Mouse (Mus musculus) cerebellum, adult 11-12 months (tissue): Measurements from ENCODE around the gene Emx2.

ENCODE experiments used
- DNase-seq: peaks from one replicate; pipeline ENCODE4 v3.0.0; 2022

Gene Emx2

DNA sequence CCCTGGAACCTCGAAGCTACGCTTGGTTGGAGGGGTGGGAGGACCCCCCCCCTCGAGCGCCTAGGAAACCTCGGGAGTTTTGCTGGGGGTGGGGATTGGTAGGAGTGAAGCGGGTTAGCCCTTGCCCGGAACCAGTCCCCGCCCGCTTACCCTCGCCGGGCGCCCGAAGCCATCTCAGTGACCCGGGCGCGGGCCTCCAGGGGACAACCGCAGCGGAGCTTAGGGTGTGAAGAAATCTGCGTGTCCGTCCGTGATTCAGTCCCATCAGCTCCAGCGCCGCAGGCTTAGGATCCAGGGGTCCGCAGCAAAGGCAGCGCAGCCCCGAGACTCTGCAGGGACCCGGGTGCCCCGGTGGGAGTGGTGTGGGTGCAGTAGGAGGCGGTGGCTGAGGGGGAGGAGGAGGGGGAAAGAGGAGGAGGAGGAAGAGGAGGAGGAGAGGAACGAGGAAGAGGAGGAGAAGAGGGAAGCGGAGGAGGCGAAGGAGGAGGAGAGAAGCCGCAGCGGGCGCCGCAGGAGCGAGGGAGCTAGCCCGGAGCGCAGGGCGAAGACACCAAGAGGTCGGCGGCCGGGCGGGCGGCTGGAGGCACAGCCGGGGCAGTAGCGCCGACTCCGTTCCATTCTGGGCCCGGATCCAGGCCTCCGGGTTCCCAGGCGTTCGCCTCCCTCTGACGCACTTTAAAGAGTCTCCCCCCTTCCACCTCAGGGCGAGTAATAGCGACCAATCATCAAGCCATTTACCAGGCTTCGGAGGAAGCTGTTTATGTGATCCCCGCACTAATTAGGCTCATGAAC lies at the start of gene Emx2:
TSS of gene Emx2 (plus strand) at position 422 of the 792 bp plus-strand sequence.
- DNase-seq, result no peak

DNA sequence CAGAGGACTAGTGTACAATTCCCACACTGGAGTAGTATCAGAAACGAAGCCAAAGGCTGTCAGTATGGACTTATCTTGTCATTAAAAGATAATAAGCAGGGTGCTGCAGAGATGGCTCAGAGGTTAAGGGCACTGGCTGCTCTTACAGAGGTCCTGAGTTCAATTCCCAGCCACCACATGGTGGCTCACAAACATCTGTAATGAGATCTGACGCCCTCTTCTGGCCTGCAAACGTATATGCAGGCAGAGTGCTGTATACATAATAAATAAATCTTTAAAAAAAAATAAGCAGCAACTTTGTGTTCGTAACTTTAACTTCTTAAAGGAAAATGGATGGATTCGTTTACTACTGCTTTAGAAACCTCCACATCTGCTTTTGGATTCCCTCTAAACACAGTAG lies 44.0 kb upstream of the Emx2 start:
- DNase-seq, result no peak

DNA sequence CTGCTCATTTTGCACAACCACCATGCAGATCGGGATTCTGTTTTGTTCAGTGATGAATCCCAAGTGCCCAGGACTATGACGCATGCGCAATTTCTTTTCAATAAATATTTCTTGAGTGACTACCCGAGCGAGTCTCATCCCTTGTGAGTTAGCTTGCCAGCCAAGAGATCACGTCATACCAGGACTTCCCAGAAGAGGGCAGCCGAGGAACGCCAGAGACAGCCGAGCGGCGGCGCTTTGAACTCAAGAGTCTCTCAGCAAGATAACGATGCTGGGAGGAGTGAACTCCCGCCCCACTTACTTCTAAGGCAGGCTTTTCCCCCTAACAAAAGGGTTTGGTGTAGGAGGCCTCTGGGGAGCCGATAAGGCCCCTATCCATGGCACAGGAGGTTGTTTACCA lies 40.1 kb upstream of the Emx2 start:
- peak; percentile 49 for DNase-seq

DNA sequence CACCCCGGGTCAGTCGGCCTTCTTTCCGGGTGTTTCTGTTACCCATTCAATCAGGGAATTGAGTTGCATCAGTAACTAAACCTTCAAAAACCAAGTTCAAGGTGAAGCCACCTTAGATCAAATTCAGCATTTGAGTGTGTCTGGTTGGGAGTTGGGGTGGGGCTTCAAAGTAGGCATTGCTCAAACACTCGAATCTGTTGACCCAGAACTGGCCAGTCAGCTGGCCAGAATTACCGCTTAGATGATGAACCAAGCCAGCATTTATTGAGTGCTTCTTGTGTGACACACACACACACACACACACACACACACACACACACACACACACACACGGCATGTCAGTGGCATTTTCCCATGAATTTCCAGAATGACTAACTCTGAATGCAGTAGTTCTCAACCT lies 39.5 kb upstream of the Emx2 start:
- DNase-seq, result no peak

DNA sequence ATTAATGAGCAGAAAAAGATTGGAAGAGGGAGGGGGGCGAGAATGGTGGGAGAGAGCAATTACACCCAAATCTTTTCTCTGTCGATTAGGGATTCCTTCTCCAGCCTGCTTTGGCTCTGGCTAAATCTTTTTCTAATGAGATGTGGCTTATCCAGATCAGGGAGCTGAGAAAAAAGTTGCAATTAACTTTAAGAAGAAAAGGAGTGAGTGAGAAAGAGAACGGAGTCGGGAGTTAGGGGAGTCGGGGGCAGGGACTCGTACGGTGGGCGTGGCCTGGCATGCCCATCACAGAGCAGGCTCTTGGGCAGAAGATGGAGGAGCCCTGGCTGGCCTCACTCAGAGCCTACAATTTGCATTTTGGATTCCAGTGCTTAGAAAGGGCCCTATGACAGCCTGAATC lies 35.8 kb upstream of the Emx2 start:
- no peak for DNase-seq

DNA sequence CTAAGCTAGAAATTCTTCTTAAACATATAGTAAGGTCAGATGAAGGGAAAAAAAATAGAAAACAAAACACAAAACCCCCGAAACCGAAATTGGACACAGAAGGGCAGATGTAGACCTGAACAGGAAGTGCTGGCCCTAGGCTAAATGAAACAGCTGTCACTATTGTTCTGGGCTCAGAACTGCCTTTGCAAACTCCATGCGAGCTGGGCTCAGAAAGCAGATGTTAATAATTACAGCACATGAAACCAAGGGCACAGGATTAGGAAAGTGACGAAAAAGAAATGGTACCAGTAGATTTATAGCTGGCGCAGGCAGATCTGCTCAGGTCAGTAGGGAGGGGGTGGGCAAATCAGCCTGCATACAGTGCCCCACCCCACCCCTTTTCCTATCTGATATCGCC lies 34.5 kb upstream of the Emx2 start:
- no peak for DNase-seq

DNA sequence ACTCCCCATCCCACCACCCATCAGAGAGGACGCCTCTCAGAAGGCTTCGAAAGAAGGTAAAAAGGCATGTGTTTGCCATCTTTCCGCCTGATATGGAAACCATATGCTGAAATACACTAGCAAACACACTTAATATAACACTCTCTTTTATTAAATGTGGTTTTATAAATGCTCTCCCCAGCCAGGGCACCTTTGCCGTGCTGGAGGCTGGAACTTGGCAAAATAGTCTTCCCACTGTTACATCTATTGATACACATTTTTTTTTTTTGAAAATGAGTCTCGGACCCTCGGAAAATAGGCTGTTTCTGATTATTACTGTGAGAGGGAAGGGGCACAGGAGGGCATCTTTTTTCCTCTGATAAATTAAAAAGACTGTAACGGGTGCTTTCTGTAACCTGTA lies 33.2 kb upstream of the Emx2 start:
- DNase-seq, result no peak

DNA sequence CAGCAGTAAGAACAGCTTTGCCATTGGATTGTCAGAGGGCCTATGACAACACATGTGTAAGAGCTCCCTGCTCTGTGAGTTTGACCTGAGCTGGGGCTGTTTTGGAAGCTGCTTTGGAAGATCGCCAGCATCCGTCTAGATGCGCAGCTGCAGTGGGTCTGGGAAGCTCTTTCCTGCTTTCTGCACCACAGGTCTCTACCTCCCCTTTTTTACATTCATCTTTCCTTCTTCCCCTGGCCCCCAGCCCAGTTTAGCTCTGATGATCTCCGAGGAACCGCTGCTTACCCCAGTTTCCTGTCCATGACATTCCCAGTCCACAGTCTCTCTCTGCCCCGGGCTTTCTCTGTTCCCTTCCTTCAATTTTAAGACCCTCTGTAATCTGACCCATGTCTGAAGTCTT lies 25.9 kb upstream of the Emx2 start:
- no peak for DNase-seq

DNA sequence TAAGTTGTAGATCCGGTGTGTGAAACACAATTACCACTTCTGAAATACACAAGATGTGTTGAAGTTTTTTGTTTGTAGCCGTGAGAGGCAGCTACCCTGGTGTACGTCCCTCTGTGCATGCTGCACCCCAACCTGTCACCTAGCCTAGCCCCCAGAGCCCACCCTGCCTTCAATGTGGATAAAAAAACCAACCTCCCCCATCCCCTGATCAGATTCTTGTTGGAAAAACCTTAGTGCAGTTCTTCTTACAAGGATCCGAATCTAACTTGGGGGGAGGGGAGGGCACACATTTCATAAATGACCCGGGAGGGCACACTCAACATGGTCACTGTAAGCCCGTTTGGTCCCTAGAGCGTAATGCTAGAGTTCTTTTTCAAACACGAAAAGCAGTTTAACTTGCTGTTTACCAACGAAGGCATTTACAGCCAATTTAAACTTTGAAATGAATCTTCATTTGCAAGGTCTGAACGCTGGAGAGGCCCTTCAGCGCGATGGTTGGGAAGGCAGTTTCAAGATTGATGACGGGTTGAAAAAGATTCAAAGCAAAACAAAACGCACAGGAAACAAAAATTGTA lies 7.5 kb upstream of the Emx2 start:
- DNase-seq, result no peak

DNA sequence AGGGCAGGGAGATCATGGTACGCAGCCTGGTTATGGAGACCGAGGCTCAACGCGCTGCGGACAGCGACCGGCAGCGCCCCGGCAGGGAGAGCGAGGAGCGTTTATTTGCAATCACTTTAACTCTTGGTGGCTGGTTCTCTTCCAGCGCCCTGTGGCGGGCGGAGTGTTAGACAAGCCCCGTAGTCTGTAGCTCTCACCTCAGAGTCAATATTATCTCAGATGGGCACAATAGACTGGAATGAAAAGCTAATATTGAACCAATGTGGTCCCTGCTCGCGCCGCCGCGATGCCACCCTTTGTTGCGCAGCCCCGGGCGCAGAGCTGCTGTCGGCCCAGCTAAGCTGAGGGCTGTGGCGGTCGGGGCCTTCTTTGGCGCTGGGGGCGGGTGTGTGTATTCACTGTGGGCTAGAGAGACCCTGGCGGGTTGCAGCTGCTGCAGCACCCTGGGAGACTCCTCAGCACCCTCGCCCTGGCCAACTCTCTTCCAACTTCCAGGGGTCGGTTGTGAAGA lies 6.7 kb upstream of the Emx2 start:
- no peak for DNase-seq

DNA sequence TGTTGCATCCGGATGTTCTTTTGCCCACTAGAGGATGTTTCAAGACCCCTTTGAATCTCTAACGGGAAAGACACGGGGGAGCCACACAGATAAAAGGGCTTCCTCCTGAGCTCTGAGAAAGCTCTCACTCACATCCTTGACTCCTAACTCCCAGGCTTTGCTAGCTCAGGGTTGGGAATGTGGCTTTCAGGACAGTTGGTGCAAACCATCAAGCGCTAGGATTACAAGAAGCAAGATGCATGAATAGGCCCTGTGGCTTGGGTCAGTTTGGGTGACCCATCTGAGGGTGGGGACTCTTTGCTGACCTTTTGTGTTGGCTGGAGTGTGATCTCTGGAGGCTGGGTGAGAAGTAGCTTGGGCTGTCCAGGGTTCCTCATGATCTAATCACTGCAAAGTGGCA lies 5.9 kb upstream of the Emx2 start:
- DNase-seq, result no peak

DNA sequence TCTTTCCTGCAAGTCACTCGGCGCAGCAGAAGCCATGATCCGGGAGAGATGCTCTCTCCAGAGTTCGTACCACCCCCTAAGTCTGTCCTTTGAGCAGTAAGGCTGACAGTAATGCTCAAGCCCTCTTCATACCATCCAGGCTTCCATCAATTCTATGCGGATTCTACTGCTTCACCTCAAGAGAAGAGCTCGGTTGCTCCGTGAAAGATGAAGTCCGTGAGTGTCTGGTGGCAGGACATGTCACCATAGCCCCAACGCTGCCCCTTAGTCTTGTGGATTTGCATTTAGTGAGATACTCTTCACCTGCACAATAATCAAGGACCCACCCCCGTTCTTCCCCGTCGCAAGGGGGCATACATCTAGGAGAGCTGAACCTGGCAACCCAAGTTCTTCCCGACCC lies 4.6 kb upstream of the Emx2 start:
- no peak for DNase-seq

DNA sequence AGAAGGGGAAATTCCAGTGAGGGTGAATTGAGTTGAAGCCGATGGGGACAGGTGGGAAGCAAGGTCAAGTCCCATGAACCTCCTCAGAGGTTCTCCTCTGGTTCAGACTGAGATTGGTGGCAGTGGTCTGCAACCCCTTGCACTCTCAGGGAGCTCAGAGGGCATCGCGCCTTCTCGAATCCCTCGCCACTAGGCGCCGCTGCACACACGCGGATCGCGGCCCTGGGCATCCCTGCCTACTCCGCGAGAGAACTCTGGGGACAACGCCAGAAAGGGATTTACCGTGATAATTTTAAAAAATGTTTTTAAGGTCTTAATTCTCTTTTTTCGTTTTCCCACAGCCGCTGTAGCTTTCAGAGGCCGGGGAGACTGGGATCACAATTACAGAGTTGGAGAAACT lies 4.0 kb upstream of the Emx2 start:
- DNase-seq, result peak; percentile 12

DNA sequence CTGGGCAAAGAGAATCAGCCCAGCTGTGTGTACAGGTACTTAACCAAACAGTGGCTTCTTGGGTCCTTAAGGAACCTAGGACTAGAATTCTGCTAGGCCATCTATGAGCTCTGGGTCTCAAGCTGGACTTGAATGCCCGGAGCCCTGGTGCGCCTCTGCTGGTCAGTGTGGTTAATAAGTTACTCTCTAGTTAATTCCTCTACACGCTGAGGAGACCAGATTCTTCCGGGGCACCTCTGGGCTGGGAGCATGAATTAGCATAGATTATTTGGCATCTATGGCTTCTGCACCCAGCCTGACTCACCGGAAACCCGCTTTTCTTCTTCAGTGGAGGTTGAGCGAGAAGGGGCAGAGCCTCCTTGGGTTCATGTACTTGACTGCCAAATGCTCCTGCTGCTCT lies 2.5 kb upstream of the Emx2 start:
- DNase-seq, result no peak

DNA sequence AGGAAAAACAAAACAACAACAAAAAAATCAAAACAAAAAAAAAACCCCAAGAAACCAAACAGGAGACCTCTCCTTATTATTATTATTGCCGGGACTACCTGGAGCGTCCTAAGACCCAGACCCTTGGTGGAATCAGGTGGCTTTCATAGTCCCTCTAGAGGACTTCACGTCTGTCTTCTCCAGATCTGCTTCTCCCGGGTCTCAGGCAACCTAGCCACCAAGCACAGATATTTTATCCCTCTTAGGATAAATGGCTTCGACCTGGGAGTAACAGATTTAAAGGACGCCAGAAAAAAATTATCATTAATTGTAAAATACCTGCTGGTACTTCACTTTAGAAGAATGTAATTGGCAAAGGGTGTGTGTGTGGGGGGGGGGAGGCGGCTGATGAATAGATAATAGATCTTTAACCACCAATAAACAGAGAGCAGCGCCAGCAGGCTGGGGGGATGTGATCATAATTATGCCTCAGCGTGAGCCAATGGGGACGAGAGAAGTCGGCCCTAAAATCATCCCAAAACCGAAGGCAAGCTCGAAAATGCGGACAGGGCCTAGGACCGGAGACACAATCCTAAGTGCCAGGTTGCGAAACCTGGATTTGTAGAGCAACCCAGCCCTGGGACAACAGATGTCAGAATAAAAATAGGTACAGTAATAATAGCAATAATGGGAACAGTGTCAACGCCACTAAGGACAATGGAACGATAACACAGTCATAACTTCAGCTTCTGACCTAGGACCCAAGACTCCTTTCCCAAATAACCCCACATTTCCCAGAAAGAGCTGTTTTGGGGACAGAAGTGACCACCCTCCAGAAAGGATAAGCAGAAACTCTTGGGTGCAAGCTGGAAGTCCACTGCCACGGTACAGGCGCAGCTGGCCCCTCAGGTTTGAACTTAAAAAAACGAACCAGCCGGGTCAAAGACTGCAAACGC lies 894 bp upstream of the Emx2 start:
- no peak for DNase-seq

DNA sequence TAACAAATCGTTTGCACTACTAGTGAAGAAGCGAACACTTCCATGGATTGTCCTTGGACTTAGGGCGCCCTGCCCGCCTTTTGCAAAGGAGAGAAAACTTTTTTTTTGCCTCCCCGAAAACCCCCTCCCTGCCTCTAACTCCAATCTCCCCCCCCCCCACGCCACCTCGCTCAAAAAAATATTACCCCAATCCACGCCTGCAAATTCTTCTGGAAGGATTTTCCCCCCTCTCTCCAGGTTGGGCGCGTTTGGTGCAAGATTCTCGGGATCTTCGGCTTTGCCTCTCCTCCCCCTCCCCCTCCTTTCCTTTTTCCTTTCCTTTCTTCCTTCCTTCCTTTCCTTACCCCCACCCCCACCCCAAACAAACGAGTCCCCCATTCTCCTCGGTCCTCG lies 567 bp downstream of the Emx2 start:
- DNase-seq, result no peak

DNA sequence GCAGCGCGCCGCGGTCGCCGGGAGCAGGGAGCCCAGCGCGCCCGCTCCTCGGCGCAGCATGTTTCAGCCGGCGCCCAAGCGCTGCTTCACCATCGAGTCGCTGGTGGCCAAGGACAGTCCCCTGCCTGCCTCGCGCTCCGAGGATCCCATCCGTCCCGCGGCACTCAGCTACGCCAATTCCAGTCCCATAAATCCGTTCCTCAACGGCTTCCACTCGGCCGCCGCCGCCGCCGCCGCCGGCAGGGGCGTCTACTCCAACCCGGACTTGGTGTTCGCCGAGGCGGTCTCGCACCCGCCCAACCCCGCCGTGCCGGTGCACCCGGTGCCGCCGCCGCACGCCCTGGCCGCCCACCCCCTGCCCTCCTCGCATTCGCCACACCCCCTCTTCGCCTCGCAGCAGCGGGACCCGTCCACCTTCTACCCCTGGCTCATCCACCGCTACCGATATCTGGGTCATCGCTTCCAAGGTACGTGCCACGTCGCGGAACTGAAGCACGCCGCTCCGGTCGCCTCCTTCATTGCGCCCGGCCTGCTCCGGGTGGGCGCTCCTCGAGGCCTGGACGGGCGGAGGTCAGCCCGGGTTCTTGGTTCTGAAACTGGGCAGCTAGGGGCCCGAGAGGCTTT lies 1.1 kb downstream of the Emx2 start:
- no peak for DNase-seq

DNA sequence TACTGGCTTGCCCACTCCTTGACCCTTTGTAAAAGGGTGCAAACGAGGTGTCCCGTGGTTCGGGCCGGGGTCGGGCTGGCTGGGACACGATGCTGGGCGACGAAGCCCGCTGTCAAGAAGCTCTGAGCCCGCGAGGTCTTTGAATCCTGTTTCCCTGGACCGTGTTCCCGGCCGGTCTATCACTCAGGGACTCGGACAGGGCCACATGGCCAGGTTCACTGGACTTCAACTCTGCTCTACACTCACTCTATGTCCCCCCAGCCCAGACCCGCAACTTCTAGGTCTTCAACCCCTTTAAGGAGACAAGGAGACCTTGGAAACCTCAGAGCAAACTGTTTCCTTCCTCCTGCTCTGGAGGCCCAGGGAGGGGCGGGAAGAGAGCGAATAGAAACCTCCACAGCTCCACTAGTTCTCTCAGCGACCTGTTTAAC lies 1.7 kb downstream of the Emx2 start:
- no peak for DNase-seq

DNA sequence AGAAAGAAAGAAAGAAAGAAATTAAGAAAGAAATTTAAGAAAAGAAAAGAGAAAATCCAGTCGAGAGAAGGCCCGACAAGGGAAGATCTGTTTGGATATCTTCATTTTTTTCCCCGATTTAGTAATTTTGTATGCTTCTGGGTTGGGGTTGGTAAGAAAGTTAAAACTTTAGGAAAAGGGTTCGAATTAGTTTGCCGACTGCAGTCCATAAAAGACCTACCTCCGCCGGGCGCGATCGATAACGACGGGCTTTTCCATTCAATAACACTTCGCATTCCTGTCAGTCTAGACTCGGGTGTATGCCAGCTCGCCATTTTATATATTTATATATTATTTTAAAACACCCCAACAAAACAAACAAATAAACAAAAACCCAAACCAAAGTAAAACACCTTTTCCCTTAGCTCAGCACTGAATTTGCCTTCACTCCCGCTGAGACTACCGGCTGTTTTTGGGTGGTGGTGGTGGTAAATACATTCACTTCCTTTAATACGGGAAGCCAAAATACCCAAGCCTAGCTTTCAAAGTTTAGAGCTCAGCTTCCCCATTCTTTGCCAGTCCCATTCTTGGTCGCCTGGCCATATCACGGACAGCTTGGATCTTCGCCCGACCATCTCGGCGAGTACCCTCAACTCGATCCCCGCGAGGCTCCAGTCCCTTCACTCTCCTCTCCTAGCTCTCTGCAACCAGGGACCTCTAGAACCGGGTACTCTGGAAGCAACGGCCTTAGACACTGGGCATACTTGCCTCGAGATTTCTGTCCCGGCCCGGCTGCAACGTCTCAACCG lies 2.4 kb downstream of the Emx2 start:
- no peak for DNase-seq

DNA sequence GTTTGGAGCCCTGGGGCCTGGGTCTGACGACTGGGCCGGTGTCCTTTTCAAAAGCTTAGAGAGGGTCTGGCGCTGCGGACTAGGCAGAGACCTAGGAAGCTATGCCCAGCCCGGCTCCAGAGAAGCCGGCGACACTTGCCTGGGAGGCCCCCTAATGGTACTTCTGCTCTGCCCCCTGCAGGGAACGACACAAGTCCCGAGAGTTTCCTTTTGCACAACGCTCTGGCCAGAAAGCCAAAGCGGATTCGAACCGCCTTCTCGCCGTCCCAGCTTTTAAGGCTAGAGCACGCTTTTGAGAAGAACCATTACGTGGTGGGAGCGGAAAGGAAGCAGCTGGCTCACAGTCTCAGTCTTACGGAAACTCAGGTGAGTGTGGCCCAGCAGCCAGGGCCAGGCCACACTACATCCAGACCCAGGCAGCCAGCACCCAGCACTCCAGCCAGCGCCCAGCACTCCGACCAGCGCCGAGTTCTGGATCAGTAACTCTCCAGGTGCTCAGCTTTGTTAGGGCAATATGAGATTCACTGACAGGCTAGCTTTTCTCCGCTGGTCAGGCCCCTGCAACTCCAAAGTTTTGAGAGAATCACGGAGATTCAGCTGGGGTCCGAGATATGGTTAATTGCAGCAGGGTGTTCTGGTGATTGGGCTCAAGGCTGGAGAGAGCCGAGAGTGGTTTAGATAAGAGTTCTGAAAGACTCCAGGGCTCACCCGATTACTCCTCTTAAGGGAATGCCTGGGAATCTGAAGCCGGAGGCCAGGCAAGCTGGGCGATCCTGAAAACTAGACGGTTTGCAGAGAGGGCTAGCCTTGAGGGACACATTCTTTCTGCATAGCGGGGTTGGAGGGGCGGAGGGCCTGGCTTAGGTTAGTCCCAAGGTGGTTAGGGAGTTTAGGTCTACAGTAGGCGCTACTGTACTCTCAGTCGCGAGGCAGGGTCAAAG lies 3.6 kb downstream of the Emx2 start:
- no peak for DNase-seq
